Mouse (Mus musculus) R1 (cell line): ENCODE measurements around the gene Krtap6-1.
A peak's percentile ranks its signal among the peaks of the same experiment; 100 is the strongest.
"Not testable (repeated sequence)": the region's sequence is repeated elsewhere in the genome, so short reads cannot be mapped to it uniquely, and the experiment has no call there.

Source experiments
- DNase-seq: peaks from one replicate; pipeline ENCODE4 v3.0.0-alpha.2; 2018; ENCODE audit warnings: low read depth, low spot score

Krtap6-1 gene

DNA sequence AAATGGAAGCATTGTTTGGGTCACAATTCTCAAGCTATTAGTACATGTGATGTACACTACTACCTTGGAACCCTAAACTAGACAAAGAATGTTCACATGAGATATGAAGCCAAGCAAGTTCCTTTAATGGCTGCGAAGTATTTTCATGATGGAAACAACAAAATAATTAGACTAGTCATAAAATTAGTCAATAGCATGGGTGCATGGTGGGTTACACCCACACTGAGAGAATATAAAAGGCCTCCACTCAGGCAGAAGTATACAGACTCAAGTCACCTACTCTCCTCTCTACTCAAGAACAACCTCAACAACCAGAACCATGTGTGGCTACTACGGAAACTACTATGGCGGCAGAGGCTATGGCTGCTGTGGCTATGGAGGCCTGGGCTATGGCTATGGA is at the start of gene Krtap6-1:
TSS of gene Krtap6-1 (plus strand) at position 301 of the 400 bp plus-strand sequence.
- DNase-seq: not testable (repeated sequence)

DNA sequence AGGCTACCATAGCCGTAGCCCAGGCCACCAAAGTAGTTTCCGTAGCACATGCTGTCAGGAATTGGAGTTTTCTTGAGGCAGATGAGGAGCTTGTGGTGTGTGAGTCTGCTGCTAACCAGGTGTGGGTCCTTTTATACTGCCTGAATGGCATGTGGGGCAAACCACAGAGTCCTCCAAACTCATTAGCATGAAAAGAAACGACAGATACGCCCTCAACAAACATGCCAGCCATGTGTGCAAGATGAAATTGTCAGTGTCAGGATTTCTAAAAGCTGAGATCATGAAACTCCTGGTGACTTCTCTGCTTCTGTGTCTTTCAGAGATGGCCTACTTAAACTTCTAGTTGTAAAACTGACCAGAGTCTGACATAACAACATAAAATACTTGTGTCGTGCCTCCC is 20.8 kb upstream of the Krtap6-1 start, which contains the start of gene Krtap22-2:
TSS of gene Krtap22-2 (minus strand) at position 101 of the 400 bp plus-strand sequence.
- peak; percentile 26 for DNase-seq

DNA sequence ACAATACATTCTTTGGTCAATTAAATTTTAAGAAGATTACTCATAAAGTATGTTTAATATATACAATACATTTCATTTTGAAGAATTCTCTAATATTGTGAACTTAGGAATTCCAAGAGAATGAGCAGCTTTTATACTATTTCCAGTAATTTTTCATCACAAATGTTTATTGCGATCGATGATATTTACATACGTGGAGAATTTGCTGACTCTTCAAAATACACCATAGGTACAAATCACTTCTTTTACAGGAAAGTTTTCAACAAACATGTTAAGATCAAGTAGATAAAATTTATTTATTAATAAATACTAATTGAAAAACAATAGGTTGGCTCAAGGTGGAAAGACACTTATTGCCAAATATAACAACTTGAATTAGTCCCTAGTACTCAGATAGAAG is 17.5 kb upstream of the Krtap6-1 start:
- no peak for DNase-seq

DNA sequence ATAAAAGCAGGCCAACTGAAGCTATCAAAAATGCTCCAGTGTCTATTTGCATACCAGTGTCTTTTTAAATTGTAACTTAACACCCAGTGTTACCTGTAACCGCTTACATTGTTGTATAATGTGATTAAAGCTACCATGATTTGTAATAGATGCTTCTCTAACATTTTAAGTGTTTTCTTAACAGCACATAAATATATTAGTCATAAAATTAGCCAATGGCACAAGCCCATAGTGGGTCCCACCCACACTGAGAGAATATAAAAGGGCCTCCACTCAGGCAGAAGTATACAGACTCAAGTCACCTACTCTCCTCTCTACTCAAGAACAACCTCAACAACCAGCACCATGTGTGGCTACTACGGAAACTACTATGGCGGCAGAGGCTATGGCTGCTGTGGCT is 16.5 kb upstream of the Krtap6-1 start, which contains the start of gene Gm10229:
TSS of gene Gm10229 (plus strand) at position 301 of the 400 bp plus-strand sequence.
- not testable (repeated sequence) for DNase-seq

DNA sequence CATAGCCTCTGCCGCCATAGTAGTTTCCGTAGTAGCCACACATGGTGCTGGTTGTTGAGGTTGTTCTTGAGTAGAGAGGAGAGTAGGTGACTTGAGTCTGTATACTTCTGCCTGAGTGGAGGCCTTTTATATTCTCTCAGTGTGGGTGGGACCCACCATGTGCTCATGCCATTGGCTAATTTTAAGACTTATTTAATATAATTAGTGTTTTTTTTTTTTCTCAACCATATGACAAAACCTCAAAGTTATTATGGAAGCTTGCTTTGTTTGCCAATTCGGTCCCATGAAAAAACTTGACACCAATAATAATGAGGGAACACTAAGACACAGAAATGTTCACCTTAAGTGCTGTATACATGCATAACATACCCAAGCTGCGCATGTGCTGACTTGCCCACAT is 9.9 kb downstream of the Krtap6-1 start, which contains the start of gene Gm10228:
TSS of gene Gm10228 (minus strand) at position 101 of the 400 bp plus-strand sequence.
- DNase-seq: not testable (repeated sequence)

DNA sequence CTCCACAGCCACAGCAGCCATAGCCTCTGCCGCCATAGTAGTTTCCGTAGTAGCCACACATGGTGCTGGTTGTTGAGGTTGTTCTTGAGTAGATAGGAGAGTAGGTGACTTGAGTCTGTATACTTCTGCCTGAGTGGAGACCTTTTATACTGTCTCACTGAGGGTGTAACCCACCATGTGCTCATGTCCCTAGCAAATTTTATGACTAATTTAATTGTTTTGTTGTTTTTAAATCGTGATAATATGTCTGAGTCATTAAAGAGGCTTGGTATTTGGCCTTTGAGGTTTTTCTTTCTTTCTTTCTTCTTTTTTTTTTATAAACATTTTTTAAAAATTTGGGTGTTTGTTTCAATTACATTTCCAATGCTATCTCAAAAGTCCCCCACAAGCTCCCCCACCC is 16.3 kb downstream of the Krtap6-1 start, which contains the start of gene Krtap6-5:
TSS of gene Krtap6-5 (minus strand) at position 101 of the 400 bp plus-strand sequence.
- DNase-seq: no peak

DNA sequence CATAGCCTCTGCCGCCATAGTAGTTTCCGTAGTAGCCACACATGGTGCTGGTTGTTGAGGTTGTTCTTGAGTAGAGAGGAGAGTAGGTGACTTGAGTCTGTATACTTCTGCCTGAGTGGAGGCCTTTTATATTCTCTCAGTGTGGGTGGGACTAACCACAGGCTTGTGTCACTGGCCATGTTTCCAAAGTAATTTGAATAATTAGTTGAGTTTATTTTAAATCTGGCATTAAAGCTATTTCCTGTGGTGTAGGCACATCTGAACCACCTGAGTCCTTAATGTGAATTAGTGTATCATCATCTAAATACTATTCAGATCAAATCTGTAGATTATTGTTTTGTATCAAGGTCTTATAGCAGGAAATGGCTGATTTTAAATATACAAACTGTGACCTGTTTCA is 32.4 kb downstream of the Krtap6-1 start, which contains the start of gene 1110025L11Rik:
TSS of gene 1110025L11Rik (minus strand) at position 101 of the 400 bp plus-strand sequence.
- not testable (repeated sequence) for DNase-seq

DNA sequence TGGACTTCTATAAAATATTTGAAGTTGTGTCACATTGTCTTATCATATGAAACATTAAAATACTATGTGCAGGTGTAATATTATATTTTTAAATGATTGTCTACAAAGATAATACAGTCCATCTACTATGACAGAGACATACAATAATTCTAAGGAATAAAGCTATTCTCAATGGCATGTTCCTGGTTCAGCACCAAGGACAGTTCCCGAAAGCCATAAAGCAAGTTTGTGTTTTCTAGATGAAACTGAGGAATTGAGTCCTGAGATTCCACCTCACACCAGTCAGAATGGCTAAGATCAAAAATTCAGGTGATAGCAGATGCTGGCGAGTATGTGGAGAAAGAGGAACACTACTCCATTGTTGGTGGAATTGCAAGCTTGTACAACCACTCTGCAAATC is 39.5 kb downstream of the Krtap6-1 start:
- DNase-seq: peak; percentile 52
